Mouse (Mus musculus) lung, postnatal 36 days (tissue): ENCODE results near the gene Dcdc2c.

ENCODE experiments used
- DNase-seq: peaks from one replicate; pipeline ENCODE4 v3.0.0; 2022; ENCODE audit warnings: mixed read lengths

Gene Dcdc2c

DNA sequence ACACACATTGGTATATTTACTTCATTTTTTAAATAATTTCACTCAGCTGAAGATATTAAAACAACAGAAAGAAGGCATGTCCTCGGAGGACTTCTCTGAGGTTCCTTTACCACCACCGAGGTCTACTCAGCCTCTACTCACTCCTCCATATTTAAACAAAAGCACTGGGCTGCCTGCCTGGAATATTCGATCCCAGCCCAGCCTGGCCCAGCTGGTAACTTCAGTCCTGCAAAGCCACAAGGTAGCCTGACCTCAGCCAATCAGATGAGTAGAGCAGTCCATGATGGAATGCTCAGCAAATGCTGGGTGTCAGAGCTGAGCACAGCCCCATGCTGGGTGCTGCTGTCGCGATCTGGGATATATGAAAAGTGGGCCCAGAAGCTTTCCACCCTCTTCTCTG lies 115.7 kb downstream of the Dcdc2c start:
- no peak for DNase-seq

DNA sequence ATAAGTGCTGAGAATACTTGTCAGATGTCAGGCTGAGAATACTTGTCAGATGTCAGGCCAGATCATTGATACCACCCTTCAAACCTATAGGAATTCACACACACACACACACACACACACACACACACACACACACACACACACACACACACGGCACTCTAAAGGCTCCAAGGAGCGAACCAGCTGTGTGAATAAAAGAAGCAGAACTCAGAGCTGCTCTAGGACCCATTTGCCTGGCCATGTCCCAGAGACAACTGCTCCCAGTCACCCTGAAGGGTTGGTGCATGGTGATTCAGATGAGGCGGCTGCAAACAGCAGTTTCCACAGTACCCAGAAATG lies 119.5 kb downstream of the Dcdc2c start:
- DNase-seq: no peak

DNA sequence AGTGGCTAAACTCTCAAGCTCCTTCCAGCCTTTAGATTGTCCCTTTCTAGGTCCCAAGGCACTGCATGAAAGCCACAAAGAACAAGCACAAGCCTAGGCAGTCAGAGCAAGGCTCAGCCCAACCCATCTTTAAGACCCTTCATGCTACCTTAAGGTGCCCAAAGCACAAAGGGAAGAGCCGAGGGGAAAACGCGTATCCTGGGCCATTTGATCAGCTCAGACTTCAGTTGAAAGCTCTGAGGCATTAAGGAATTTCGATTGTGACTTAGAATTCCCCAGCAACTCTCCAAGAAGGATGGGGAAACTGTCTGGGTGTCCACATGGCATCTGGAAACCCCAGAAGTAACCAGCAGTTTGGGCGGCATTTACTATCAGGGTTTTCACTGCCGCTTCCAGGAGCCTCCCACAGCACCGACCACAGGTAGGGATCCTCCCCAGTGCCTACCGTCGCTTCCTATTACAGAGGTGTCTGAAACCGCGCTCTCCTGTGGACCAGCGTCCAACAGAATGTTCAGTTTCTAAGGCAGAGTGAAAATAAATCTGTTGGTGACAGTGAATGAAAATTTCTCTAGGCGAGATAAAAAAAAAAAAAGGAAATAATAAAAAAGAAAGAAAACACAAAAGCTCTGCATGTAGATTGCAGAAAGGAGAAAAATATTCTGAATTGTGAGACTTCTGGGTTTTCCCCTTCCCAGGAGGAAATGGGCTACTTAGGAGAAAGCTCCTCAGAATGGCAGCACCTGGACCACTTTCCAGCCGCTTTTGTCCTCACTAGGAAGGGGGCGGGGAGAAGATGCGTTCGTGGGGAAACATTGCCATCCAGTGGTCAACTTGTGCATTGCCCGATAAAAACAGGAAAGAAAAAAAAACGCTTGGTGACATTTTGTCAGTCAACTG lies 120.1 kb downstream of the Dcdc2c start:
- peak; percentile 54 for DNase-seq

DNA sequence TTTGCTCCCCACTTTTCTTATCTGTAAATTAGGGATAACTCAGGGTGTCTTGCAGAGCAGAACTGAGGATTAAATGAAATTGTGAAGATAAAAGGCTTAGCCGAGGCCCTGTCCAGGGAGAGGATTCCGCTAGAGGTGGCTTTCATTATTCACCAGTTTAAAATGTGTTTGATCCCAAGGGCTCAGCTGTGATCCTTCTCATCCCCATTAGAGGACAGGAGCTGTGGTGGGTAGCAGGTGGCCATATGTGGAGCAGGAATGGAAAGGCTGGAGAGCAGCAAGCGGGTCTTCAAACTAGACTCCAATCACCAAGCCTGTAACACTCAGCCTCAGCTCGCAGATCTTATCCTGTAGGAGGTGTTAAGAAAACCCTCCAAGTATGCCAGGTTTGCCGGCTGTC lies 122.3 kb downstream of the Dcdc2c start:
- no peak for DNase-seq

DNA sequence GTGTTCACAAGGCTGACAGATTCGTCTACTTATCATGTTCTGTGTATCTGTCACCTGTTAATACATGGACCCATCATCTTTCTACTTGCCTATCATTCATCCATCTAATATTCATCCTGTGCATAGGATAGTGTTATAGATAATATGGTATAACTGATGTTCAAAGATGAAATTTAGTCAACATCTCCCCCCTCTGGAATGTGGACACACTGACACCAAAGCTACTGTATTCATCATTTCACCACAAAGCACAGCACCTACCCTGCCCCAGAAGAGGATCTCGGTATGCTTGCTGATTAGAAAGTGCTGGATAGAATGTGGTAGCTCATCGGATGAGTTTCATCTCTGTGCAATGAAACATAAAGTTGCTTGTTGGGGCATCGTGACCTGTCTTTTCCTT lies 135.2 kb downstream of the Dcdc2c start:
- DNase-seq: no peak

DNA sequence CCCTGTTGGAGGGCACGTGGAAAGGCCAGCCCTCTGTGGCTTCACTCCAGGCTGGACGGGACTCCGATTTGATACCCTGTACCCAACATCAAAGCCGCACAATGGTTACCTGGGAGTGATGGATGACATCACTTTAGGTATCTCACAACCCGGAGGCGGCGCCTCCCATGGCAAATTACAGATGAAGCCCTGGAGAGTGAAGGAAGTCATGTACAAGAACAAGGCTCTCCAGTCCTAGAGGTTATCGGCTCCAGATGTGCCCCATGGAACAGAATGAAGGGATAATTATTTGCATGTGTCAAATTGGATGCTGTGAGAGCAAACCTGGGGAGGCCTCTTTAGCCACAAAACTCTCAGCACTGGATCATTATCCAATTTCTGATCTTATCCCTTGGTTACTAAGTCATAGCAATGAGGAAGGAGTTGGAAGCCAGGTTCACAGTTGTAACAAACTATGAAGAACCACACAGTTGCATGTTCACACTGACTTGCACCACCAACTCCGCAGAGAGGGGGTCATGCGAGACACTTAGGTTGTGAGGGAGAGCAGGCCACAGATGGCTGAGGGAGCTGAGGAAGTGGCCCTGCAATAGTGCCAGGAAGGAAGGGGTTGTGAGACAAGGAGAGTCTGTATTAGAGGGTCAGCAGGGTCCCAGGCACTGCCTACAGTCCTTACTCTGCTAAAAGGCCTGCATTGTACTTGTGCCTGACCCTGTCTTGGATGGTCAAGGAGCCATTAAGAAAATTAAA lies 144.4 kb downstream of the Dcdc2c start:
- no peak for DNase-seq

DNA sequence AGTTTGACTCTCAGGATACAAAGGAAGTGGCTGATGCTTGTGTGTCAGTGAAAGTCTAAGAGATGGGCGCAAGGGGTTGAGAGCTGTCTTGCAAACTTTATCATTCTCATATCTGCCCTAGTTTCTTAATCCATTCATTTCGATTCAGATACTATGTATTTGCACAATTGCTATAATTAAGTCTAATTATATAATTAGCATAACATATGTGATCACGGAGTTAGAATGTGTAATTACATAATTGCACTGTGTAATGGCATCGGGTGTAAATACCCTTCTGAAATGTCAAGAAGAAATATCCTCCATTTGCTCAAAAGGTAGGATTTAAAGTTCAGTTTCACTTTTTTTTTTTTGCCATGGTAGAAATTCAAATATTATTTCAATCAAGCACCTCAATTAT lies 149.9 kb downstream of the Dcdc2c start:
- DNase-seq: no peak

DNA sequence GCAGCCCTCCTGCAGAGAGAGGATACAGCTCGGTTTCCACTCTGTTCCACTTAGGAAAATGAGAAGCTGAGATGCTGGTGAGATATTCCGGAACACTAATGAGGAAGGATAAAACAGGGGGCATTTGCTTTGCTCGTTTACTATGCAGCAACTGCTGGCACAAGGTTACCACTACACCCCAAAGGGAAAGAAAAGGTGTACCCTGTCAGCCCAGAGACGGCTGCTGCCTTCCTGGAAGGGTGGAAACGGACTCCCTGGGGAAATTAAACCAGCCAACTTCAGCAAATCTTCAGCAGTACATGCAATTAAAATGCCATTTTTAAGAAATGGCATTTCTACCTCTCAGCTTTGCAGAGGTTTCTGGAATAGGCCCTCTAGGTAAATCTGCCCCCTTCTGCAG lies 150.8 kb downstream of the Dcdc2c start:
- no peak for DNase-seq

DNA sequence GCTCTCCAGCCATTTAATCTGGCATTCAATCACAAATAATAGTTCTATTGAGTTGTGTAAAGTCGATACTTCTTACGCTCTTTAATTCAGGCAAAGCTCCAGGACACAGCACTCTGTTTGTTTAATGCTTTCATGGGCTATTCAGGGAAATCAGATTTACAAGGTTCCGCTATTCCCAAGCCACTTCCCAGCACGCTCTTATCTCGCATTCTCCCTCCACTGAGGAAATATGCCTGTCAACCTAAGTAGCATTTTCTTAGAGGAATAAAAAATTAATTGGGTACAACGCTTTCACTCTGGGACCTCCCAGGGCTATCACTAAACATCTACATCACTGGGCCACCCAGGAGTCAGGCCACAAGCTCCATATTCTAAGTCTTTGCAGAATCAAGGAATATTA lies 160.1 kb downstream of the Dcdc2c start:
- no peak for DNase-seq
